Mouse (Mus musculus) forebrain, postnatal 0 days (tissue): Measurements from ENCODE around the gene Znhit3. TPM values are rescaled to one million over a fixed set of nuclear protein-coding genes. Genes with fewer than 3 reads are reported as not detected.

Experiments
- ATAC-seq: fragments of 200-750 bp; cut with Nextera tagmentation; 2 replicates; pipeline ENCODE4 v1.8.0; 2017; ENCODE audit warnings: mild to moderate bottlenecking, moderate library complexity
- DNase-seq: peaks from one replicate; pipeline ENCODE4 v3.0.0-alpha.2; 2015
- H3K27ac ChIP-seq: fragments of 300-500 bp; sonication (generic); 2 replicates; pipeline ENCODE4 v1.5.1; 2014; ENCODE audit warnings: low read depth, mild to moderate bottlenecking, antibody characterized with exemption, low read length, moderate library complexity, mixed read lengths
- H3K27me3 ChIP-seq: fragments of 300-500 bp; sonication (generic); 2 replicates; pipeline ENCODE4 v1.6.1; 2014; ENCODE audit warnings: mild to moderate bottlenecking, low read length, mixed read lengths; ENCODE audit not compliant: insufficient read depth
- H3K36me3 ChIP-seq: fragments of 300-500 bp; sonication (generic); 2 replicates; pipeline ENCODE4 v1.6.1; 2014; ENCODE audit warnings: mild to moderate bottlenecking, moderate library complexity; ENCODE audit not compliant: insufficient read depth
- H3K4me1 ChIP-seq: fragments of 300-500 bp; sonication (generic); 2 replicates; pipeline ENCODE4 v1.6.1; 2014; ENCODE audit warnings: antibody characterized with exemption; ENCODE audit not compliant: insufficient read depth
- H3K4me2 ChIP-seq: fragments of 300-500 bp; sonication (generic); 2 replicates; pipeline ENCODE4 v1.6.1; 2014; ENCODE audit warnings: low read depth, mild to moderate bottlenecking, moderate library complexity
- H3K4me3 ChIP-seq: fragments of 300-500 bp; sonication (generic); 2 replicates; pipeline ENCODE4 v1.5.1; 2014; ENCODE audit warnings: low read depth, low read length, mixed read lengths
- H3K9ac ChIP-seq: fragments of 300-500 bp; sonication (generic); 2 replicates; pipeline ENCODE4 v1.6.1; 2014; ENCODE audit warnings: mild to moderate bottlenecking
- H3K9me3 ChIP-seq: fragments of 300-500 bp; sonication (generic); 2 replicates; pipeline ENCODE4 v1.6.1; 2016; ENCODE audit warnings: low read length
- CTCF ChIP-seq: sonication (generic); IDR thresholded peaks from 2 replicates; pipeline ENCODE4 v1.5.1; 2016; ENCODE audit warnings: antibody characterized with exemption, control low read depth, low read depth
- WGBS: fragments of 180-500 bp; shearing (Covaris S2); extraction: QIAGEN DNeasy Blood & Tissue Kit; methylation state at CpG from one replicate; pipeline ENCODE4 v1.1.7; 2014; 5-methylcytosine and 5-hydroxymethylcytosine counted together
- microRNA-seq, 2 experiments: library from miRNA; unstranded; fragments of <30 nt; microRNA quantifications; one replicate each; pipeline ENCODE4; 2016
- polyA plus RNA-seq: library from polyadenylated mRNA; unstranded; fragments of >200 nt; fragmentation: Nextera tagmentation; extraction: Ambion mirVana; gene quantifications from 2 replicates; pipeline ENCODE4 v1.2.1, GENCODE M21; 2015
- total RNA-seq: library from RNA; depleted of rRNA; stranded (reverse); fragments of >200 nt; gene quantifications from 2 replicates; pipeline ENCODE4 v1.2.3, GENCODE M21; 2014; rRNA removed

Gene Znhit3
- total and polyA plus RNA-seq, 2 experiments from 2014 or later = 40.0 to 83.9 TPM

GRCm38 (mm10) chr11:84870337-84871043 is 45.7 kb downstream of the Znhit3 start, which contains the start of gene Ggnbp2:
Ggnbp2 (minus strand) TSS chr11:84870817.
- TF ChIP-seq CTCF = no peak
- peak within 1 kb of the TSS; percentile 99 for H3K27ac ChIP-seq
- H3K4me3 ChIP-seq = peak within 1 kb of the TSS; percentile 90
- peak within 1 kb of the TSS; percentile 98 for H3K9ac ChIP-seq
- H3K9me3 ChIP-seq = no peaks in the 10 kb centered on the region
- peaks cover 6% of the 10 kb centered on the region for H3K4me1 ChIP-seq
- H3K4me2 ChIP-seq = peak within 1 kb of the TSS; percentile 87
- no peaks in the 10 kb centered on the region for H3K36me3 ChIP-seq
- ATAC-seq (peak; percentile 86), DNase-seq (peak; percentile 94)
- H3K27me3 ChIP-seq = no peaks in the 10 kb centered on the region
- WGBS = 1% methylated on average over 43 of the region's 62 CpGs

- TF ChIP-seq CTCF = no peak; the same call in 1 of the 2 replicates
Measured at GRCm38 (mm10) chr11:84869537-84870232, 46.5 kb downstream of the Znhit3 start.

GRCm38 (mm10) chr11:84868786-84869259 is 47.3 kb downstream of the Znhit3 start:
- H3K27ac ChIP-seq = no peak overlapping the region
- peak overlapping the region; percentile 87 for H3K4me2 ChIP-seq
- H3K9me3 ChIP-seq = no peaks in the 10 kb centered on the region
- H3K27me3 ChIP-seq = no peaks in the 10 kb centered on the region
- TF ChIP-seq CTCF = no peak
- no peak for ATAC-seq
- no peaks in the 10 kb centered on the region for H3K36me3 ChIP-seq
- DNase-seq = no peak
- peaks cover 6% of the 10 kb centered on the region for H3K4me1 ChIP-seq
- 20% methylated on average over 7 of the region's 7 CpGs for WGBS
- H3K4me3 ChIP-seq = peak overlapping the region; percentile 90
- peak overlapping the region; percentile 88 for H3K9ac ChIP-seq

More at GRCm38 (mm10) chr11:84869537-84870232, 46.5 kb downstream of the Znhit3 start:
- no peaks in the 10 kb centered on the region for H3K9me3 ChIP-seq
- H3K4me1 ChIP-seq = peaks cover 6% of the 10 kb centered on the region
- no peaks in the 10 kb centered on the region for H3K36me3 ChIP-seq
- DNase-seq = peak; percentile 97
- 1% methylated on average over 47 of the region's 61 CpGs for WGBS
- peak overlapping the region; percentile 88 for H3K9ac ChIP-seq
- peak; percentile 92 for ATAC-seq
- peak overlapping the region; percentile 94 for H3K27ac ChIP-seq
- H3K27me3 ChIP-seq = no peaks in the 10 kb centered on the region
- peak overlapping the region; percentile 90 for H3K4me3 ChIP-seq
- peak overlapping the region; percentile 87 for H3K4me2 ChIP-seq

GRCm38 (mm10) chr11:84867586-84867985 is 48.6 kb downstream of the Znhit3 start:
- Histone ChIP-seq H3K4me2 (no peak overlapping the region), H3K9me3 (no peaks in the 10 kb centered on the region), H3K9ac (no peak overlapping the region), H3K4me3 (no peak overlapping the region), H3K4me1 (peaks cover 6% of the 10 kb centered on the region), H3K36me3 (no peaks in the 10 kb centered on the region), H3K27ac (no peak overlapping the region), H3K27me3 (no peaks in the 10 kb centered on the region)
- no peak for ATAC-seq
- no peak for TF ChIP-seq CTCF
- WGBS = 94% methylated on average over 2 of the region's 2 CpGs
- DNase-seq = no peak

- Histone ChIP-seq H3K9me3 (no peaks in the 10 kb centered on the region), H3K36me3 (peaks cover 11% of the 10 kb centered on the region), H3K4me3 (no peak overlapping the region), H3K27me3 (no peaks in the 10 kb centered on the region), H3K27ac (no peak overlapping the region), H3K9ac (no peak overlapping the region), H3K4me2 (no peak overlapping the region), H3K4me1 (peaks cover 6% of the 10 kb centered on the region)
- no peak for TF ChIP-seq CTCF
- WGBS = 87% methylated on average over 2 of the region's 2 CpGs
- ATAC-seq (no peak), DNase-seq (no peak)
Measured at GRCm38 (mm10) chr11:84865268-84865667, 50.9 kb downstream of the Znhit3 start.

Small RNA genes lying within 50 kb of the gene (microRNA-seq; reads per million reads assigned to microRNA genes)
- 0 reads per million in 2 experiments for gene Gm23564

Other genes with a start within 250 kb of the Znhit3 start
- gene Mrm1, start 96.9 kb downstream of the Znhit3 start, total RNA-seq = 14.6 and 18.2 TPM in 2 replicates
- 12.1 and 12.8 TPM in 2 replicates for gene Mrm1, start 96.9 kb downstream of the Znhit3 start, polyA plus RNA-seq
- 4.8 and 8.3 TPM in 2 replicates for gene Dhrs11, start 87.4 kb downstream of the Znhit3 start, total RNA-seq
- gene Dhrs11, start 87.4 kb downstream of the Znhit3 start, polyA plus RNA-seq = 7.8 TPM in 2 replicates
- gene Ggnbp2, start 45.5 kb downstream of the Znhit3 start, total RNA-seq = 58.4 and 70.8 TPM in 2 replicates
- gene Ggnbp2, start 45.5 kb downstream of the Znhit3 start, polyA plus RNA-seq = 47.6 and 68.2 TPM in 2 replicates
- 7.5 TPM in 2 replicates for gene Myo19, start 36.2 kb downstream of the Znhit3 start, total RNA-seq
- 3.0 and 3.6 TPM in 2 replicates for gene Myo19, start 36.2 kb downstream of the Znhit3 start, polyA plus RNA-seq
- gene Pigw, start 36.1 kb downstream of the Znhit3 start, total RNA-seq = 2.8 and 3.3 TPM in 2 replicates
- gene Pigw, start 36.1 kb downstream of the Znhit3 start, polyA plus RNA-seq = 1.3 and 2.3 TPM in 2 replicates
- gene Car4, start 41.4 kb upstream of the Znhit3 start, total RNA-seq = 1.2 and 4.2 TPM in 2 replicates
- gene Car4, start 41.4 kb upstream of the Znhit3 start, polyA plus RNA-seq = 10.6 and 12.8 TPM in 2 replicates
- gene Usp32, start 223.8 kb upstream of the Znhit3 start, total RNA-seq = 42.4 and 44.4 TPM in 2 replicates
- 5.4 and 7.6 TPM in 2 replicates for gene Usp32, start 223.8 kb upstream of the Znhit3 start, polyA plus RNA-seq